Mouse (Mus musculus): ENCODE measurements around the gene Strip1.

GRCm38 (mm10) chr3:107646947-107647346 lies 15.5 kb upstream of the Strip1 start:
- TF ChIP-seq MAFK (IDR thresholded peaks at IDR 0.05; ENCODE audit: insufficient read depth, low read depth, low read length) (no peak), ZNF384 (IDR thresholded peaks at IDR 0.05; ENCODE audit: low read depth, low read length) (no peak)
